Mouse (Mus musculus): ENCODE data around the gene Srsf5.

Gene Srsf5

GRCm38 (mm10) chr12:80949603-80950002, 4.3 kb downstream of the Srsf5 start:
- DNase-seq: peak in 1 of 2 experiments; percentile 20

- peak; percentile 25 to 29 for DNase-seq
These were observed 6.4 kb downstream of the Srsf5 start for GRCm38 (mm10) chr12:80951640-80952219.

GRCm38 (mm10) chr12:80952526-80952925, 7.2 kb downstream of the Srsf5 start:
- peak in 1 of 2 experiments; percentile 13 for DNase-seq

- DNase-seq: no peak
These were observed 10.7 kb downstream of the Srsf5 start for GRCm38 (mm10) chr12:80956039-80956438.

GRCm38 (mm10) chr12:80957961-80958360, 12.7 kb downstream of the Srsf5 start:
- no peak for DNase-seq

- no peak for DNase-seq
These were observed 17.3 kb downstream of the Srsf5 start for GRCm38 (mm10) chr12:80962566-80962965.

GRCm38 (mm10) chr12:80966059-80966838, 20.9 kb downstream of the Srsf5 start:
- DNase-seq: no peak

GRCm38 (mm10) chr12:80967918-80968317, 22.6 kb downstream of the Srsf5 start:
- no peak for DNase-seq

GRCm38 (mm10) chr12:80968605-80969004, 23.3 kb downstream of the Srsf5 start, which contains the start of gene Slc10a1:
Gene Slc10a1 (minus strand): TSS chr12:80968705.
- no peak for DNase-seq

- no peak for DNase-seq
These were observed 24.9 kb downstream of the Srsf5 start for GRCm38 (mm10) chr12:80970181-80970705.

GRCm38 (mm10) chr12:80971756-80972155, 26.5 kb downstream of the Srsf5 start:
- no peak for DNase-seq

- DNase-seq: no peak
These were observed 30.8 kb downstream of the Srsf5 start for GRCm38 (mm10) chr12:80975939-80976671.

GRCm38 (mm10) chr12:80982326-80982725, 37.0 kb downstream of the Srsf5 start:
- DNase-seq: peak; percentile 88 to 89

GRCm38 (mm10) chr12:80983695-80984094, 38.4 kb downstream of the Srsf5 start:
- DNase-seq: no peak

GRCm38 (mm10) chr12:80986628-80987027, 41.3 kb downstream of the Srsf5 start:
- DNase-seq: no peak

- no peak for DNase-seq
These were observed 43.0 kb downstream of the Srsf5 start for GRCm38 (mm10) chr12:80988286-80988685.

- no peak for DNase-seq
These were observed 45.7 kb downstream of the Srsf5 start for GRCm38 (mm10) chr12:80990901-80991445.

GRCm38 (mm10) chr12:80991806-80992205, 46.5 kb downstream of the Srsf5 start:
- DNase-seq: peak; percentile 64 to 68

GRCm38 (mm10) chr12:80992540-80993122, 47.3 kb downstream of the Srsf5 start:
- peak in 1 of 2 experiments; percentile 25 for DNase-seq

- no peak for DNase-seq
These were observed 48.5 kb downstream of the Srsf5 start for GRCm38 (mm10) chr12:80993773-80994172.

- no peak for DNase-seq
These were observed 50.0 kb downstream of the Srsf5 start for GRCm38 (mm10) chr12:80995326-80995725.

GRCm38 (mm10) chr12:80997652-80998051, 52.3 kb downstream of the Srsf5 start:
- no peak for DNase-seq
